Mouse (Mus musculus): ENCODE measurements around the gene Mapkbp1. TPM values are rescaled to one million over a fixed set of nuclear protein-coding genes. Genes with fewer than 3 reads are reported as not detected.

Mapkbp1 gene
- polyA plus RNA-seq (2017; shearing (Covaris generic)): 1 to 10 TPM; 1.2 to 1.5 TPM

GRCm38 (mm10) chr2:119972537-119972879 lies at the start of gene Mapkbp1:
Mapkbp1 (plus strand) TSS chr2:119972699.
- no peak for ATAC-seq

- peak; percentile 31 for ATAC-seq
Measured at GRCm38 (mm10) chr2:119970571-119970970, 1.9 kb upstream of the Mapkbp1 start.

GRCm38 (mm10) chr2:119971316-119971715 lies 1.2 kb upstream of the Mapkbp1 start:
- ATAC-seq: no peak

- ATAC-seq: peak; percentile 98
Measured at GRCm38 (mm10) chr2:119971837-119972536, 512 bp upstream of the Mapkbp1 start.

DNA sequence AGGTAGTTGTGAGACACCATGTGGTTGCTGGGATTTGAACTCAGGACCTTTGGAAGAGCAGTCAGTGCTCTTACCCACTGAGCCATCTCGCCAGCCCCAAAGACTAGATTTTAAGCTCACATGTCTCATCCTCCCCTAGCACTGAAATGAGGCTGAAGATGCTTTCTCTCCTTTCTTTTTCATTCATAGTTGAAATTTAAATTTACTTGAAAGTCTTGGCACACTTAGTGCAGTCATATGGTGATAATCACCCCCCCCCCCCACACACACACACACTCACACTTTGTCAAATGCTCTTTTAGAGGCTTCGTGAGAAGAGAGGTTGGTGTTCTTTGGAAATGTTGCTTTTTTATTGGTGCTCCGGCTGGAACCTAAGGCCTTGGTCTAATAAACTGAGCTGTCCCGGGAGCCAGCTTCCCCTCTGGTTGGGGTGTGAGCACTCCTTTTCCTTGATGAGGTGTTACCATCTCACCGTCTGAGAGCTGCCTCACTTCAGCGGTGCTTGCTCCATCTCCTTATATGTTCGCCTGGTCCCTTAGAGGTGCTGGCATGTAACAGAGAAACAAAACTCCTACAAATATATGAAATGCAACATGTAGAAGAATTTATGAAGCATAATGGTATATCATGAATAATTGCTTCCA lies 8.0 kb downstream of the Mapkbp1 start:
- ATAC-seq: no peak

GRCm38 (mm10) chr2:119981631-119982030 lies 9.1 kb downstream of the Mapkbp1 start:
- no peak for ATAC-seq

DNA sequence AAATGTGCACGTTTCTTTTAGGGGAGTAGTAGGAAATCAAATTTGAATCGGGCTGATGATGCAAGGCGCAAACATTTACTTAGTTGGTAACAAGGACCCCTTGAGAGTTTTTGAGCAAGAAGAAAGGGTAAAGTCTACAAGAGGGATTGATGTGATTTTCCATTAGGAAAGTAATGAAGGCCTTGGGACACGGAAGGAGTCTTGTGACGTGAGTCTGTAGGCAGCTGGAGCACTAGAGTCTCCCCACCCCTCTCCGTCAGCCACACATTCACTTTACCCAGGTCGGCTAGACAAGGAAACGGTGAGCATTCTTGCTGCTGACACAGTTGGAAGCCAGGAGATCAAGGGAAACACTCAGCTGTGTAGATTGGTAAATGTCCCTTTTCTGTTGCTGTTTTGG lies 13.4 kb downstream of the Mapkbp1 start:
- no peak for ATAC-seq

- ATAC-seq: no peak
Measured at GRCm38 (mm10) chr2:119986369-119986768, 13.9 kb downstream of the Mapkbp1 start.

- no peak for ATAC-seq
Measured at GRCm38 (mm10) chr2:119987441-119987840, 14.9 kb downstream of the Mapkbp1 start.

DNA sequence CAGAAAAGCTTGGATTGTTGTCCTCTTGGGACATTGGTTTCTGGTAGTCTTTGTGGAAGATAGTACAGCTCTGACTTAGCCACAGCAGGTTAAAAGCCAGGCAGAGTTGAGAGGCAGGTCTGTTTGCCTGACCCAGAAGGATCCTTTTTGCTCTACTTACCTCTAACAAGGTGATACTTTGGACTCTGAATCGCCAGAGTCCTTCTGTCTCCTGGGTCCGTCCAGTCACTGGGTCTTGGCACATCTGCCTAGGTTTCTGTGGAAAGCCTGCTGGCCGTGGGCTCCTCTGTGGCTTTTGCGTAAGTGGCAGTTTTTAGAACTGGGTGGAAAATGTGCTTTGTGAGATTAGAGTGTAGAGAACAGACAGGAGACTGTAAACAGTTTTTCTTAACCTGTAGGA lies 16.5 kb downstream of the Mapkbp1 start:
- ATAC-seq: no peak

DNA sequence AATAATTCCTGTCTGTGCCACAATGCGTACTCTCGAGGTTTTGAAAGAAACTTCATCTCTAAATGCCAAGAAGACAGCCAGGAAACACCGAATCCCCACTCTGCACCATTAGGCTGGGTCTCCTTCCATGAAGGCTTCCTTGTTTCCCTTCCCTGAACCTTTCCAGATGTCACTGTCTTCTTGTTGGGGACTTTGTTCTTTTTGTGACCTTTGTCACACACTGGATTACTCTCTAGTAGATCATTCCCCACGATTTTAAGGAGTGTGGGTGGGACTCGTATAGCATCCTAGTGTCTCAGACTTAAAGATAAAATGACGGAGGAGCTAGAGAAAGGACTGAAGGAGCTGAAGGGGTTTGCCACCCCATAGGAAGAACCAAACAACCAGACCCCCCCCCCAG lies 18.4 kb downstream of the Mapkbp1 start:
- no peak for ATAC-seq

GRCm38 (mm10) chr2:119992349-119992748 lies 19.9 kb downstream of the Mapkbp1 start:
- ATAC-seq: no peak

GRCm38 (mm10) chr2:119993515-119993914 lies 21.0 kb downstream of the Mapkbp1 start:
- ATAC-seq: no peak

- ATAC-seq: no peak
Measured at GRCm38 (mm10) chr2:119994839-119995238, 22.3 kb downstream of the Mapkbp1 start.

GRCm38 (mm10) chr2:119995391-119996281 lies 23.1 kb downstream of the Mapkbp1 start:
- ATAC-seq: no peak

- ATAC-seq: no peak
Measured at GRCm38 (mm10) chr2:119997354-119997753, 24.9 kb downstream of the Mapkbp1 start.

DNA sequence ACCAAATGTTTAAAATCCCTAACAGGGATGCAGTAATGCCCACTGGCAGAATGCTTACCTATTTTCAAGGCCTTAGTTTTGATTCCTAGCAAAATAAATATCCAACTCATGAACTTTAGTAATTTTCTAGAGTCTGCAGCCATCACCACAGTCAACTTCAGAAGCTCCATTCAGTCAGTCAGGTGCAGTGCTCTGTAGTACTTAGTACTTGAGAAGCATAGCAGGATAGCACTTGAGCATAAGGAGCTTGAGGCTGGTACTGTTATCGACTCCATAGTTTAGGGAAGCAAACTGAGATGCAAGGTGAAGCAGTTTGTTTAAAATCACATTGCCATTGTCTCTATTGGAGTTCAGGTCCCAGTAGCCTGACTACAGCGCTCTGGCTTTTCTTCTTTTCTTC lies 27.2 kb downstream of the Mapkbp1 start:
- no peak for ATAC-seq

- ATAC-seq: no peak
Measured at GRCm38 (mm10) chr2:120000882-120001584, 28.5 kb downstream of the Mapkbp1 start.

DNA sequence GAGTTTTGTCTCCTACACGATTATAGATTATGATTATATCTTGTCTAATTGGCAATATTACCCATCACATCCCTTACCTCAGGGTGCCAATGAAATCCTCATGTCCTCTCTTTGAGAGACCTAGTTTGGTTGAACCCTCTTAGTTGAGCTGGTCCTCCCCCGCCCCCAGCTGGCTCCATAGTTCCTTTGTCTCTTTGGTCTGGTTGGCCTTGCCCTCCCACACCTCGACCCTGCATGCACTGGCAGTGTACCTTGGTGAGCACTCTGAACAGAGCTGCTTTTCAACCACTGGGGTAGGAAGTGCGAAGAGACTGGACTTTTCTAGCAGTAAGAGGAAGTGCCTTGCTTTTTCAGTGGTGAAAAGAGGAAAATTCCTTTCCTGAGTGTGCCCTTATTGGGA lies 29.5 kb downstream of the Mapkbp1 start:
- no peak for ATAC-seq

DNA sequence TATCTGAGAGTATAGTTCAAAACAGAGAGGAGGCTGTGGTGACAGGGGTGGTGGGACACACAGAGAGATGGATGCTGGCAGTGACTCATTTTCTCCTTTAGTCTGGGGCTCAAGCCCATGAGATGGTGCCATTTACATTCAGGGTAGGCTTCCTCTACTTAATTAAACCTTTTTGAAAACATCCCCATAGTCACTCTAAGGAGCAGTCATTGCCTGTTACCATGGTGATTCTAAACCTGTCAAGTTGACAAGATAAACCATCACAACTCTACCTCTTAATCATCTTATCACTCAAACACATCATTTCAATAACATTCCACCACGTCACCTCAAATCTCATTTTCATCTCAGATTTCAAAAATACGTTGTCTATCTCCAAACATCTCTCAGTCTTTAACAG lies 31.5 kb downstream of the Mapkbp1 start:
- peak; percentile 66 for ATAC-seq

- no peak for ATAC-seq
Measured at GRCm38 (mm10) chr2:120006696-120007095, 34.2 kb downstream of the Mapkbp1 start.

GRCm38 (mm10) chr2:120007680-120008210 lies 35.2 kb downstream of the Mapkbp1 start:
- ATAC-seq: no peak

DNA sequence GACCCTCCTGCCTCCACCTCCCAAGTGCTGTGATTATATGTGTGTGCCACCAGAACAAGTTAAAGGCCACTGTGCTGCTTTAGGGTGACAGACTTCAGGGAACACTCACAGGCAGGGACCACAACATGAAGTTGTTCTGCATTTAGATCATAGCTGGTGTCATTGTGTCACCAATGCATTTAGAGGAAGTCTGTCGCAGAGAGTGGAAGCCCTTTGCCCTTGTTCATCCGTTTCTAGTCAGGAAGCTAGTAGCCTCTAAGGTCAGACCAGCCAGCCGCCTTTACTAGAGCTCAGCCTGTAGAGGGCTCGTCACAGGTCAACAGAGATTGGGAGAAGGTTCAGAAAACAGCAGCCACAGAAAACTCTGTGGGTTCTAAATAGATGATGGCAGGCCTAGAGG lies 36.2 kb downstream of the Mapkbp1 start:
- no peak for ATAC-seq
